Mouse (Mus musculus): ENCODE results near the gene Nbas.

Gene Nbas

GRCm38 (mm10) chr12:13615661-13616060 is 346.7 kb downstream of the Nbas start:
- CTCF ChIA-PET = no interaction called here

- CTCF ChIA-PET = no interaction called here
Measured at GRCm38 (mm10) chr12:13622150-13622822, 353.4 kb downstream of the Nbas start.

- CTCF ChIA-PET = interaction anchor here (0.6 kb wide), 1 partner anchor 277 kb away, joined by 3 read pairs; no protein-coding TSS in a partner anchor
Measured at GRCm38 (mm10) chr12:13626803-13627706, 358.1 kb downstream of the Nbas start.
